Mouse (Mus musculus) small intestine, adult 2 months (tissue): ENCODE results near the gene Ccdc91. TPM values are rescaled to one million over a fixed set of nuclear protein-coding genes. Genes with fewer than 3 reads are reported as not detected.

Experiments used
- H3K27ac ChIP-seq: fragments of 200-500 bp; 2 replicates; pipeline ENCODE4 v1.5.1; 2012; ENCODE audit warnings: low read depth, low read length, control low read depth, inconsistent platforms; ENCODE audit not compliant: insufficient read depth
- H3K27me3 ChIP-seq: fragments of 200-500 bp; 2 replicates; pipeline ENCODE4 v1.6.1; 2012; ENCODE audit warnings: mild to moderate bottlenecking, moderate library complexity, low read length, inconsistent platforms; ENCODE audit not compliant: control insufficient read depth, insufficient read depth
- H3K36me3 ChIP-seq: fragments of 200-500 bp; 2 replicates; pipeline ENCODE4 v1.6.1; 2012; ENCODE audit warnings: mild to moderate bottlenecking, low read length, control low read depth, inconsistent platforms; ENCODE audit not compliant: control insufficient read depth, insufficient read depth
- H3K4me1 ChIP-seq: fragments of 200-500 bp; 2 replicates; pipeline ENCODE4 v1.6.1; 2012; ENCODE audit warnings: low read length, inconsistent platforms, mixed read lengths; ENCODE audit not compliant: control insufficient read depth, insufficient read depth, insufficient read length
- H3K4me3 ChIP-seq: fragments of 200-500 bp; 2 replicates; pipeline ENCODE4 v1.5.1; 2012; ENCODE audit warnings: low read depth, mild to moderate bottlenecking, control low read depth, inconsistent platforms, low read length, moderate library complexity
- CTCF ChIP-seq: fragments of 200-500 bp; IDR thresholded peaks from 2 replicates; pipeline ENCODE4 v1.5.1; 2012; ENCODE audit warnings: low read depth, mild to moderate bottlenecking, control low read depth, inconsistent platforms, low read length, moderate library complexity, mixed read lengths; ENCODE audit not compliant: insufficient replicate concordance, insufficient read length; ENCODE audit errors: extremely low read depth
- POLR2A ChIP-seq: fragments of 200-500 bp; IDR thresholded peaks from 2 replicates; pipeline ENCODE4 v1.6.1; 2012; ENCODE audit warnings: low read depth, mild to moderate bottlenecking, control low read depth, inconsistent platforms, low read length, moderate library complexity
- WGBS: fragments of 180-500 bp; shearing (Covaris S2); methylation state at CpG from one replicate; pipeline ENCODE4 v1.1.7; 2018; 5-methylcytosine and 5-hydroxymethylcytosine counted together
- polyA plus RNA-seq: library from polyadenylated mRNA; depleted of rRNA; stranded (reverse); fragments of >200 nt; gene quantifications from 2 replicates; pipeline ENCODE4 v1.2.3, GENCODE M21; 2012

Ccdc91 gene
- polyA plus RNA-seq, 1 experiment, result 13.7 TPM

DNA sequence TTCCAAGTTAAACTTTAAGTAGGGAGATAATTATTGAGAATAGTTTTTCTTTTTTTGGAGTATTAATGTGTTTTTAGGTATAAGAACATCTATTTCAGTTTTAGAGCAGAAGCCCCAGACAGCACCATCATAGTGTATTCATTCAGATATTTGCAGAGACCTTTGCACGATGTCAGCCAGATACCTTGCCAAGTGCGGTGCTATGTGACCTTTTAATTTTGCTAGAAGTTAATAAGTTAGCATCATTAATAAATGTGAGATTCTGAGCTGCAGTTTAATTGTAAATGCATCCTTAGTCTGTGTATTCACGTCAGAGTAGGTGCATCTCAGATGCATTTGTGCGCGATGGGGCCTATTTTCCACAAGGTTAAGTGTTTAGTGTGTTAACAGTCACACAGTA is 59.3 kb downstream of the Ccdc91 start:
- no peaks in the 10 kb centered on the region for H3K27me3 ChIP-seq
- 92% methylated on average over 5 of the region's 5 CpGs for WGBS
- TF ChIP-seq POLR2A (no peak), CTCF (no peak)

DNA sequence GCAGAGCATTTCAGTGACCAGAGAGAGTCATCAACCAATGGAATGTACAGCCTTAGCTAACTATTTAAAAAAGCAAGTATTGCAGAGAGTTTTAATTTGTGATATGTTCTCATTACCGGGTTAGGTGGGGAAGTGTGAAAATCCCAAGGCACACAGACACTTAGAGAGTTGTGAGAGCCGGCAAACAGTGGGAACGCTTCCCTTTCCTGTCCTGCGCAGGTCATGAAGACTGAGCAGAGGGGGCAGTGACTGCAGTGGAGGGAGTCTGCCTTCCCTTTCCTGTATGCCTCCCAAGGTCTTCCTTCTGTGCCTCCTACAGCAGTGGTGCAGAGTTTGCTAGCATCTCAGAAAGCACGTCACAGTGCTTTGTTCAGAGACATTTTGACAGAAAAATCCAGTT is 62.6 kb downstream of the Ccdc91 start:
- H3K36me3 ChIP-seq, result peaks cover 6% of the 10 kb centered on the region
- no peak for TF ChIP-seq POLR2A
- no peak for TF ChIP-seq CTCF
- H3K27me3 ChIP-seq, result no peaks in the 10 kb centered on the region
- 93% methylated on average over 5 of the region's 5 CpGs for WGBS
- no peak overlapping the region for H3K4me3 ChIP-seq
- H3K4me1 ChIP-seq, result no peaks in the 10 kb centered on the region
- no peak overlapping the region for H3K27ac ChIP-seq

More for the DNA sequence above, 59.3 kb downstream of the Ccdc91 start:
- Histone ChIP-seq H3K27ac (no peak overlapping the region), H3K36me3 (peaks cover 6% of the 10 kb centered on the region), H3K4me3 (no peak overlapping the region), H3K4me1 (no peaks in the 10 kb centered on the region)

DNA sequence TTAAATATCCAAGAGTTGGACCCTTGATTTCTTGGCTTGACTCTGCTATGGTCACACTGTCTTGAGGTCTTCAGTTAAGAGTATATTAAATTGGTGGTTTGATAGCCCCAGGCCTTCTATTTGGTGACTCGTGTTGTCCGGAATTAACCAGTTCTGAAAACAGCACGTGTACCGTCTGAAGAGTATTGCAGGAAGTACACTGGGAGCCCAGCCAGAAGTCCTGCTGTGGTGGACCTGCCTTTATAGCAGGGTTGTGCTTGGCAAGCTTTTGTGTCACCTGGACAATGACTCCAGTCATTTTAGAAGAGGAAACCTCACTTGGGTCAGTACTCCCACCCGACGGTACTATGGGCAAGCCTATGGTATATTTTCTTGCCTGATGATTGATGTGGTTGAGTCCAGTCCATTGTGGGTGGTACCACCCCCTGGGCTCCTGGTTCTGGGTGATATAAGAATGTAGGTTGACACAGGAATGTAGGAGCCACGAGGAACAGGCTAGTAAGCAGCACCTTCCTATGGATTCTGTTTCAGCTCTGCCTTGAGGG is 63.5 kb downstream of the Ccdc91 start:
- TF ChIP-seq CTCF (no peak), POLR2A (no peak)
- Histone ChIP-seq H3K27ac (no peak overlapping the region), H3K4me1 (no peaks in the 10 kb centered on the region), H3K27me3 (no peaks in the 10 kb centered on the region), H3K36me3 (peaks cover 6% of the 10 kb centered on the region), H3K4me3 (no peak overlapping the region)
- WGBS, result 76% methylated on average over 7 of the region's 7 CpGs

DNA sequence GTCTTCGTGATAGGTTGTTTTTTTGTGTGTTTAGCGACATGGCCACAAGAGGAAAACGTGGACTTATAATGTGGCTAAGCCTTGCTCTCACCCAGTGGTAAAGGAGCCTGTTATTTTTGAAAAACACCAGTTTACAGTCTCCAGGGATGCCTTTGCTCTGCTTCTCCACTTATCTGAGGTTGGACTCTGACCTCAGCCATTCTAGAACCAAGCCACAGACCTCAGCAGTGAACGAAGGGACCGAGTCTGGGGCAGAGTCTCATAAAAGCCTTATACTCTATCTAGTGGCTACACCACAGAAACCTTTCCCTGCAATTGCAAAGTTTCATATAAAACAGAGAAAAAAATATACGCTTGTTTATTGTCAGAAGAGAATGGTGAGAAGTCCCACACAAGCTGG is 65.3 kb downstream of the Ccdc91 start:
- 66% methylated on average over 6 of the region's 6 CpGs for WGBS
- Histone ChIP-seq H3K4me1 (no peaks in the 10 kb centered on the region), H3K4me3 (no peak overlapping the region), H3K27ac (no peak overlapping the region), H3K27me3 (no peaks in the 10 kb centered on the region), H3K36me3 (peaks cover 2% of the 10 kb centered on the region)
- TF ChIP-seq POLR2A (no peak), CTCF (no peak)

DNA sequence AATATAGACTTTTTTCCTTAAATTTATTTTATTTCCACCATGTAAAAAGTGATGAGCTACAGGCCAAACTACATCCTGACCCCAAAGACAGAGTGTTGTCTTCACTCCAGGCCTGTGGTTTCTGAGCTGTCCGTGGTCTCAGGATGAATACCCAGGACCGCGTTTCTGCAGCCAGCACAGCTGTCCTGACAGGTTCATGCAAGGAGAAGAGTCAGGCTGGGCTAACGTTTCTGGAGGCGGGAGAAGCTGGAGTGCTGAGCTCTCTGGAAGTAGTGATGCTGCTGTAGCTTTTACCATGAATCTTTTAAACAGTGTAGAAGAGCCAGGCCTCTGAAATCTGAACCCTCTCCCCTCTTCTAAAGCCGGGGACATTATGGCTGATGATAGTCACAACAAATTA is 80.0 kb downstream of the Ccdc91 start:
- 83% methylated on average over 6 of the region's 6 CpGs for WGBS
- H3K27me3 ChIP-seq, result no peaks in the 10 kb centered on the region
- TF ChIP-seq CTCF (no peak), POLR2A (no peak)

DNA sequence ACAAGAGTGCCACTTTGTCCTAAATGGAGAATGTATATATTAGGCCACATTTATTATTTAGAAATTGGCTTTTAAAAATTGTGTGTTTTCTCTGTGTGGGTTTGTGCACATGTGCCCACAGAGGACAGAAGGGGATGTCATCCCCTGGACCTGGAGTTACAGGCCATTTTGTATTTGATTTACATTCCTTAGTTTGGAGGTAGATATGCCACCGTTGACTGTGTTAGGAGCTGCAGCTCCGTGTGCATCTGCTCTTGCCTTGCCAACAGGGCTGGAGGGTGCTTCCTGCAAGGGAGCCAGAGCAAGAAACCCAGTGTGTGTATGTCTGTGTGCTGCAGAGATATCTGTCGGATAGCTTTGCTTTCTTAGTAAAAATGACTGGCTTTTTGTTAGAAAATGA is 83.7 kb downstream of the Ccdc91 start:
- no peak overlapping the region for H3K4me3 ChIP-seq
- 86% methylated on average over 3 of the region's 3 CpGs for WGBS
- no peaks in the 10 kb centered on the region for H3K27me3 ChIP-seq
- H3K4me1 ChIP-seq, result no peaks in the 10 kb centered on the region
- no peak for TF ChIP-seq CTCF
- TF ChIP-seq POLR2A, result no peak
- no peak overlapping the region for H3K27ac ChIP-seq
- H3K36me3 ChIP-seq, result peaks cover 11% of the 10 kb centered on the region

More for the DNA sequence above, 80.0 kb downstream of the Ccdc91 start:
- H3K27ac ChIP-seq, result no peak overlapping the region
- no peaks in the 10 kb centered on the region for H3K4me1 ChIP-seq
- no peaks in the 10 kb centered on the region for H3K36me3 ChIP-seq
- H3K4me3 ChIP-seq, result no peak overlapping the region

DNA sequence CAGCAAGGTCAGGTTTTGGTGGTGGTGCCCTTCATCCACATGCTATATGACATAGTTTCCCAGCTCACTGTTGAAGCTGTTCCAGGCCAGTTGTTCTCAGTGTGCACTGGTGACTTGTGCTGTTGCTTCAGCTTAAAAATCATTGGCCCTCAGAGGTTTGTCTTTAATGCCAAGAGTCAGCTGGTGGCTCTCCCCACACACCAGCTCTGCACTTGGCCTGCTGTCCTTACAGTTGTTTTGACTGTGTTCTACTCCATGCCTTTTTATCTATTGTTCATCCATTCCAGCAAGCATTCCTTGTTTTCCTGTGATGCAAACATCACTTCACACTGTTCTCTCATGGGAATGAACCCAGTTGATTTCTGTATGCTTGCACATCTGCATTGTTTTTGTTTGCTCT is 84.8 kb downstream of the Ccdc91 start:
- H3K4me1 ChIP-seq, result no peaks in the 10 kb centered on the region
- H3K4me3 ChIP-seq, result no peak overlapping the region
- H3K27me3 ChIP-seq, result no peaks in the 10 kb centered on the region
- H3K36me3 ChIP-seq, result peaks cover 12% of the 10 kb centered on the region
- H3K27ac ChIP-seq, result no peak overlapping the region
- TF ChIP-seq CTCF (no peak), POLR2A (no peak)
